Mouse (Mus musculus): Measurements from ENCODE around the gene Apbb1.
A peak's percentile ranks its signal among the peaks of the same experiment; 100 is the strongest.

Apbb1 gene

GRCm38 (mm10) chr7:105569512-105570496 lies 11.6 kb downstream of the Apbb1 start:
- no peak for DNase-seq

GRCm38 (mm10) chr7:105568988-105569471 lies 12.4 kb downstream of the Apbb1 start:
- peak; percentile 89 for DNase-seq

GRCm38 (mm10) chr7:105568583-105568982 lies 12.9 kb downstream of the Apbb1 start:
- DNase-seq: peak; percentile 83

GRCm38 (mm10) chr7:105565071-105565836 lies 16.2 kb downstream of the Apbb1 start:
- no peak for DNase-seq

- no peak for DNase-seq
These were observed 18.1 kb downstream of the Apbb1 start for GRCm38 (mm10) chr7:105563367-105563766.

- DNase-seq: no peak
These were observed 19.1 kb downstream of the Apbb1 start for GRCm38 (mm10) chr7:105562317-105562716.

GRCm38 (mm10) chr7:105559016-105559415 lies 22.4 kb downstream of the Apbb1 start:
- DNase-seq: peak; percentile 76

GRCm38 (mm10) chr7:105557671-105558070 lies 23.8 kb downstream of the Apbb1 start:
- no peak for DNase-seq

- no peak for DNase-seq
These were observed 25.0 kb downstream of the Apbb1 start for GRCm38 (mm10) chr7:105556406-105556805.

- DNase-seq: no peak
These were observed 25.9 kb downstream of the Apbb1 start for GRCm38 (mm10) chr7:105555571-105555970.

- peak; percentile 94 for DNase-seq
These were observed 27.1 kb downstream of the Apbb1 start, which contains the start of gene Smpd1 for GRCm38 (mm10) chr7:105554212-105554942. Smpd1 (plus strand) TSS chr7:105554360.

GRCm38 (mm10) chr7:105553456-105554211 lies 27.8 kb downstream of the Apbb1 start:
- no peak for DNase-seq

- DNase-seq: peak; percentile 61
These were observed 32.4 kb downstream of the Apbb1 start for GRCm38 (mm10) chr7:105549035-105549434.

GRCm38 (mm10) chr7:105547970-105548369 lies 33.5 kb downstream of the Apbb1 start:
- no peak for DNase-seq

- no peak for DNase-seq
These were observed 35.5 kb downstream of the Apbb1 start for GRCm38 (mm10) chr7:105545986-105546385.

GRCm38 (mm10) chr7:105534162-105534561 lies 47.3 kb downstream of the Apbb1 start:
- no peak for DNase-seq

GRCm38 (mm10) chr7:105528094-105528493 lies 53.4 kb downstream of the Apbb1 start:
- no peak for DNase-seq

GRCm38 (mm10) chr7:105527306-105527937 lies 54.0 kb downstream of the Apbb1 start:
- DNase-seq: no peak

GRCm38 (mm10) chr7:105524222-105524621 lies 57.2 kb downstream of the Apbb1 start:
- no peak for DNase-seq

GRCm38 (mm10) chr7:105520201-105520600 lies 61.3 kb downstream of the Apbb1 start:
- no peak for DNase-seq

GRCm38 (mm10) chr7:105519771-105520170 lies 61.7 kb downstream of the Apbb1 start:
- no peak for DNase-seq

All from layer of hippocampus, adult 9-11 months (tissue).